In genomic region chr8:99413877-99414482, GRCm38 (mm10) we compare ENCODE assay signal across 10 mouse cellular contexts. TPM values are rescaled to one million over a fixed set of nuclear protein-coding genes. Genes with fewer than 3 reads are reported as not detected.
A peak's percentile ranks its signal among the peaks of the same experiment; 100 is the strongest.
DNase-seq lines count a peak whose midpoint lies in the region; ATAC-seq lines count a peak whose summit lies in the region.
"Had no signal": no experiment of that assay in that cellular context is flagged by ENCODE, and none has a peak within 500 bp of the region (broad histone marks: within the 10 kb centered on the region; RNA-seq: fewer than 3 reads in every experiment).

No protein-coding gene starts in this region.

- WGBS in heart, embryonic 16.5 days, result 33% methylated on average over 10 of the region's 10 CpGs
- WGBS in heart, embryonic 10.5 days, result 42% methylated on average over 10 of the region's 10 CpGs
- 43% methylated on average over 10 of the region's 10 CpGs for WGBS in embryonic facial prominence, embryonic 11.5 days
- 10% methylated on average over 10 of the region's 10 CpGs for WGBS in forebrain, embryonic 16.5 days
- WGBS in midbrain, embryonic 12.5 days, result 22% methylated on average over 10 of the region's 10 CpGs
- 40% methylated on average over 10 of the region's 10 CpGs for WGBS in kidney, embryonic 16.5 days

- peak overlapping the region; percentile 62; the same call in 1 of the 2 replicates for H3K4me3 ChIP-seq in heart, embryonic 16.5 days (ENCODE audit: low read length)
- H3K4me3 ChIP-seq in heart, embryonic 10.5 days, result no peak overlapping the region
- no peak overlapping the region for H3K4me3 ChIP-seq in embryonic facial prominence, embryonic 11.5 days (ENCODE audit: low read depth, low read length)
- H3K4me3 ChIP-seq in forebrain, embryonic 16.5 days (replicated peaks; ENCODE audit: low read length), result peak overlapping the region; percentile 69
- H3K4me3 ChIP-seq in midbrain, embryonic 12.5 days, result peak overlapping the region; percentile 67
- no peak overlapping the region for H3K4me3 ChIP-seq in kidney, embryonic 16.5 days (ENCODE audit: low read length)

- no peak for DNase-seq in heart, embryonic 10.5 days (ENCODE audit: low spot score)
- peak; percentile 3 for DNase-seq in embryonic facial prominence, embryonic 11.5 days (ENCODE audit: low spot score)
- DNase-seq in layer of hippocampus, adult 11-12 months (ENCODE audit: low spot score), result no peak
- DNase-seq: liver had no signal

- H3K9ac ChIP-seq in heart, embryonic 16.5 days (ENCODE audit: low read length), result no peak overlapping the region
- H3K9ac ChIP-seq in embryonic facial prominence, embryonic 11.5 days (replicated peaks; ENCODE audit: low read length), result no peak overlapping the region
- H3K9ac ChIP-seq in forebrain, embryonic 16.5 days (replicated peaks; ENCODE audit: low read depth, low read length), result peak overlapping the region; percentile 67
- H3K9ac ChIP-seq in midbrain, embryonic 12.5 days (replicated peaks), result peak overlapping the region; percentile 70; the same call in 1 of the 2 replicates
- no peak overlapping the region for H3K9ac ChIP-seq in kidney, embryonic 16.5 days (replicated peaks; ENCODE audit: low read length)

- peaks cover 6% of the 10 kb centered on the region; the same call in 1 of the 2 replicates for H3K4me1 ChIP-seq in heart, embryonic 16.5 days (ENCODE audit: control insufficient read depth, insufficient read depth, low read length)
- peaks cover 10% of the 10 kb centered on the region; the same call in 1 of the 2 replicates for H3K4me1 ChIP-seq in heart, embryonic 10.5 days
- no peaks in the 10 kb centered on the region for H3K4me1 ChIP-seq in embryonic facial prominence, embryonic 11.5 days (ENCODE audit: control insufficient read depth, insufficient read depth, low read length)
- H3K4me1 ChIP-seq in forebrain, embryonic 16.5 days (replicated peaks; ENCODE audit: control insufficient read depth, insufficient read depth, low read length), result peaks cover 16% of the 10 kb centered on the region
- peaks cover 19% of the 10 kb centered on the region for H3K4me1 ChIP-seq in midbrain, embryonic 12.5 days
- peaks cover 10% of the 10 kb centered on the region; the same call in 1 of the 2 replicates for H3K4me1 ChIP-seq in kidney, embryonic 16.5 days (ENCODE audit: insufficient read depth, low read length)

- ATAC-seq in heart, embryonic 16.5 days (replicated peaks; ENCODE audit: extremely low read depth, insufficient read depth, low FRiP score), result no peak
- ATAC-seq in embryonic facial prominence, embryonic 11.5 days (replicated peaks; ENCODE audit: insufficient number of reproducible peaks, low FRiP score, low TSS enrichment, low read depth), result no peak
- peak; percentile 27 for ATAC-seq in forebrain, embryonic 16.5 days
- ATAC-seq in midbrain, embryonic 12.5 days (ENCODE audit: low FRiP score, low read depth), result peak; percentile 11; the same call in 1 of the 2 replicates
- no peak for ATAC-seq in kidney, embryonic 16.5 days (ENCODE audit: low FRiP score, low TSS enrichment)
- no peak for ATAC-seq in activated CD4-positive, CD25-positive, alpha-beta regulatory T cell, adult 4 months

- H3K9me3 ChIP-seq in heart, embryonic 16.5 days (replicated peaks; ENCODE audit: control insufficient read depth, low read length), result no peaks in the 10 kb centered on the region
- no peaks in the 10 kb centered on the region for H3K9me3 ChIP-seq in heart, embryonic 10.5 days
- no peaks in the 10 kb centered on the region for H3K9me3 ChIP-seq in embryonic facial prominence, embryonic 11.5 days (replicated peaks; ENCODE audit: control insufficient read depth, low read length)
- H3K9me3 ChIP-seq in forebrain, embryonic 16.5 days (ENCODE audit: control insufficient read depth, low read length), result no peaks in the 10 kb centered on the region
- no peaks in the 10 kb centered on the region for H3K9me3 ChIP-seq in midbrain, embryonic 12.5 days
- H3K9me3 ChIP-seq in kidney, embryonic 16.5 days (ENCODE audit: low read length), result no peaks in the 10 kb centered on the region

- no peaks in the 10 kb centered on the region for H3K36me3 ChIP-seq in heart, embryonic 16.5 days (ENCODE audit: control insufficient read depth, insufficient read depth)
- no peaks in the 10 kb centered on the region for H3K36me3 ChIP-seq in heart, embryonic 10.5 days
- H3K36me3 ChIP-seq in embryonic facial prominence, embryonic 11.5 days (replicated peaks; ENCODE audit: control insufficient read depth, insufficient read depth, low read depth, low read length), result no peaks in the 10 kb centered on the region
- no peaks in the 10 kb centered on the region for H3K36me3 ChIP-seq in forebrain, embryonic 16.5 days (ENCODE audit: control insufficient read depth, insufficient read depth)
- no peaks in the 10 kb centered on the region for H3K36me3 ChIP-seq in midbrain, embryonic 12.5 days
- H3K36me3 ChIP-seq in kidney, embryonic 16.5 days (ENCODE audit: insufficient read depth, low read length), result no peaks in the 10 kb centered on the region

- H3K27me3 ChIP-seq in heart, embryonic 16.5 days (ENCODE audit: control insufficient read depth, insufficient read depth, low read length), result peaks cover 39% of the 10 kb centered on the region
- peaks cover 67% of the 10 kb centered on the region for H3K27me3 ChIP-seq in heart, embryonic 10.5 days (ENCODE audit: insufficient read depth, poor library complexity, severe bottlenecking)
- H3K27me3 ChIP-seq in embryonic facial prominence, embryonic 11.5 days (ENCODE audit: control insufficient read depth, insufficient read depth, low read length), result peaks cover 25% of the 10 kb centered on the region
- H3K27me3 ChIP-seq in forebrain, embryonic 16.5 days (replicated peaks; ENCODE audit: control insufficient read depth, insufficient read depth, low read length), result no peaks in the 10 kb centered on the region
- peaks cover 12% of the 10 kb centered on the region; the same call in 1 of the 2 replicates for H3K27me3 ChIP-seq in midbrain, embryonic 12.5 days
- peaks cover 62% of the 10 kb centered on the region for H3K27me3 ChIP-seq in kidney, embryonic 16.5 days (ENCODE audit: insufficient read depth, low read length)
- H3K27me3 ChIP-seq: CH12.LX had no signal

- H3K4me2 ChIP-seq in heart, embryonic 16.5 days (ENCODE audit: low read depth, low read length), result peak overlapping the region; percentile 96; the same call in 1 of the 2 replicates
- no peak overlapping the region; the same call in 1 of the 2 replicates for H3K4me2 ChIP-seq in embryonic facial prominence, embryonic 11.5 days (ENCODE audit: low read depth, low read length)
- peak overlapping the region; percentile 83 for H3K4me2 ChIP-seq in forebrain, embryonic 16.5 days (ENCODE audit: low read length)
- H3K4me2 ChIP-seq in midbrain, embryonic 12.5 days (replicated peaks), result peak overlapping the region; percentile 79
- H3K4me2 ChIP-seq in kidney, embryonic 16.5 days (replicated peaks; ENCODE audit: low read depth, low read length), result no peak overlapping the region

- H3K27ac ChIP-seq in heart, embryonic 16.5 days (ENCODE audit: low read length), result no peak overlapping the region
- no peak overlapping the region for H3K27ac ChIP-seq in heart, embryonic 10.5 days
- H3K27ac ChIP-seq in embryonic facial prominence, embryonic 11.5 days (replicated peaks; ENCODE audit: low read depth, low read length), result no peak overlapping the region
- H3K27ac ChIP-seq in forebrain, embryonic 16.5 days (ENCODE audit: low read length), result peak overlapping the region; percentile 77
- peak overlapping the region; percentile 60 for H3K27ac ChIP-seq in midbrain, embryonic 12.5 days (replicated peaks)
- H3K27ac ChIP-seq in kidney, embryonic 16.5 days (ENCODE audit: low read length), result no peak overlapping the region

RNA-seq across cellular contexts. Expression of gene Cdh8, which starts 2.3 kb away (rescaled TPM):
- 2.7 and 3.6 TPM in 2 replicates for polyA plus RNA-seq in heart, embryonic 16.5 days (2015; fragmentation: Nextera tagmentation; extraction: Ambion mirVana)
- 0.41 and 0.82 TPM in 2 replicates for polyA plus RNA-seq in heart, embryonic 10.5 days (2016; fragmentation: Nextera tagmentation; extraction: Ambion mirVana)
- 0.93 and 1.2 TPM in 2 replicates for polyA plus RNA-seq in embryonic facial prominence, embryonic 11.5 days (2014; fragmentation: Nextera tagmentation; extraction: Ambion mirVana)
- polyA plus RNA-seq in forebrain, embryonic 16.5 days (2015; fragmentation: Nextera tagmentation; extraction: Ambion mirVana), result 43.1 and 51.4 TPM in 2 replicates
- polyA plus RNA-seq in midbrain, embryonic 12.5 days (2016; fragmentation: Nextera tagmentation; extraction: Ambion mirVana), result 23.8 and 32.2 TPM in 2 replicates
- 0.57 and 0.84 TPM in 2 replicates for polyA plus RNA-seq in kidney, embryonic 16.5 days (2015; fragmentation: Nextera tagmentation; extraction: Ambion mirVana)
- polyA plus RNA-seq in activated CD4-positive, CD25-positive, alpha-beta regulatory T cell, adult 4 months (2017; shearing (Covaris generic)), result not detected

Comparison
In these comparisons a context has a peak if more than half of its experiments do, and no peak if none do; other contexts are left out.
1. H3K4me3 ChIP-seq: peak in heart, embryonic 16.5 days (single experiment), forebrain, embryonic 16.5 days (single experiment) and midbrain, embryonic 12.5 days (single experiment); none in heart, embryonic 10.5 days (single experiment), embryonic facial prominence, embryonic 11.5 days (single experiment) and kidney, embryonic 16.5 days (single experiment).
2. ATAC-seq: peak in forebrain, embryonic 16.5 days (single experiment) and midbrain, embryonic 12.5 days (single experiment); none in heart, embryonic 16.5 days (single experiment), embryonic facial prominence, embryonic 11.5 days (single experiment), kidney, embryonic 16.5 days (single experiment) and activated CD4-positive, CD25-positive, alpha-beta regulatory T cell, adult 4 months (single experiment).
3. H3K27ac ChIP-seq: peak in forebrain, embryonic 16.5 days (single experiment) and midbrain, embryonic 12.5 days (single experiment); none in heart, embryonic 16.5 days (single experiment), heart, embryonic 10.5 days (single experiment), embryonic facial prominence, embryonic 11.5 days (single experiment) and kidney, embryonic 16.5 days (single experiment).
4. H3K4me2 ChIP-seq: peak in heart, embryonic 16.5 days (single experiment), forebrain, embryonic 16.5 days (single experiment) and midbrain, embryonic 12.5 days (single experiment); none in embryonic facial prominence, embryonic 11.5 days (single experiment) and kidney, embryonic 16.5 days (single experiment).
5. H3K9ac ChIP-seq: peak in forebrain, embryonic 16.5 days (single experiment) and midbrain, embryonic 12.5 days (single experiment); none in heart, embryonic 16.5 days (single experiment), embryonic facial prominence, embryonic 11.5 days (single experiment) and kidney, embryonic 16.5 days (single experiment).